Mouse (Mus musculus) cerebellum, adult 11-12 months (tissue): ENCODE measurements around the gene Fam13c.

ENCODE experiments used
- DNase-seq: peaks from one replicate; pipeline ENCODE4 v3.0.0; 2022

Fam13c gene

GRCm38 (mm10) chr10:70465638-70466037 lies 25.4 kb downstream of the Fam13c start:
- no peak for DNase-seq

GRCm38 (mm10) chr10:70470836-70471235 lies 30.6 kb downstream of the Fam13c start:
- no peak for DNase-seq

- peak; percentile 54 for DNase-seq
Observed at GRCm38 (mm10) chr10:70477741-70478145, 37.5 kb downstream of the Fam13c start.

- DNase-seq: no peak
Observed at GRCm38 (mm10) chr10:70483736-70484135, 43.5 kb downstream of the Fam13c start.

GRCm38 (mm10) chr10:70484568-70485286 lies 44.4 kb downstream of the Fam13c start:
- no peak for DNase-seq

GRCm38 (mm10) chr10:70485287-70485612 lies 45.0 kb downstream of the Fam13c start:
- no peak for DNase-seq

- no peak for DNase-seq
Observed at GRCm38 (mm10) chr10:70486651-70487050, 46.4 kb downstream of the Fam13c start.

GRCm38 (mm10) chr10:70493891-70494290 lies 53.6 kb downstream of the Fam13c start:
- DNase-seq: no peak

GRCm38 (mm10) chr10:70494441-70494840 lies 54.2 kb downstream of the Fam13c start:
- DNase-seq: no peak

- DNase-seq: no peak
Observed at GRCm38 (mm10) chr10:70495106-70496104, 55.1 kb downstream of the Fam13c start.

- DNase-seq: no peak
Observed at GRCm38 (mm10) chr10:70496938-70497337, 56.7 kb downstream of the Fam13c start.

- no peak for DNase-seq
Observed at GRCm38 (mm10) chr10:70498328-70498727, 58.0 kb downstream of the Fam13c start.

- DNase-seq: no peak
Observed at GRCm38 (mm10) chr10:70499246-70499645, 59.0 kb downstream of the Fam13c start.

GRCm38 (mm10) chr10:70504871-70505270 lies 64.6 kb downstream of the Fam13c start:
- no peak for DNase-seq

- no peak for DNase-seq
Observed at GRCm38 (mm10) chr10:70505395-70505794, 65.1 kb downstream of the Fam13c start.

- DNase-seq: no peak
Observed at GRCm38 (mm10) chr10:70505842-70506241, 65.6 kb downstream of the Fam13c start.

GRCm38 (mm10) chr10:70506499-70507168 lies 66.4 kb downstream of the Fam13c start:
- peak; percentile 51 for DNase-seq

- DNase-seq: no peak
Observed at GRCm38 (mm10) chr10:70507880-70508279, 67.6 kb downstream of the Fam13c start.

- no peak for DNase-seq
Observed at GRCm38 (mm10) chr10:70514848-70515247, 74.6 kb downstream of the Fam13c start.

- DNase-seq: peak; percentile 20
Observed at GRCm38 (mm10) chr10:70516661-70517060, 76.4 kb downstream of the Fam13c start.

- DNase-seq: peak; percentile 40
Observed at GRCm38 (mm10) chr10:70519640-70520099, 79.4 kb downstream of the Fam13c start.

- peak; percentile 32 for DNase-seq
Observed at GRCm38 (mm10) chr10:70520143-70521131, 80.2 kb downstream of the Fam13c start.
